ENCODE assay signal across 22 mouse cellular contexts in the genomic region with DNA sequence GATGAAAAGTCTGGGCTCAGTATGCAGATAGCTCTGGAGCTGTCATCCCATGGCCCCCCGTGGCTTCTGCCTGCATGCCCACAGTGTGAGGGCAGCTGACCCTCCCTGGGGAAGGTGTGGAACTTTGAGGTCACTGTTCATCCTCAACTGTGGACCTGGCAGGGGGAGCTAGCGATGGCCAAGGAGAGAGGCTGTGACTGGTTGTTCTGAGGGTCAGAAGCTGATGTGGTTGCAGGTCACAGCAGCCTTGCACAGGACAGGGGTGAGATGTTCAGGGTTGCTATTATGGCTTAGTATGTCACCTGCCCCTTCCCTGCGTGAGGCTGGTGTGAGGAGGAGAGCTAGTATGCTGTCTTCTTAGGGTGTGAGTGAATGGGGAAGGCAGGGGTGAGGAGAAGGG. TPM values are rescaled to one million over a fixed set of nuclear protein-coding genes. Genes with fewer than 3 reads are reported as not detected.
"Had no signal": no experiment of that assay in that cellular context is flagged by ENCODE, and none has a peak within 500 bp of the region (broad histone marks: within the 10 kb centered on the region; RNA-seq: fewer than 3 reads in every experiment).

No protein-coding gene starts in this region.

- H3K27me3 ChIP-seq: lung, embryonic 15.5 days; midbrain, embryonic 13.5 days; midbrain, embryonic 15.5 days; neural tube, embryonic 15.5 days had no signal

- H3K4me3 ChIP-seq: lung, embryonic 15.5 days; megakaryocyte, embryonic 14.5 days; midbrain, embryonic 13.5 days; midbrain, embryonic 15.5 days; neural tube, embryonic 13.5 days; neural tube, embryonic 15.5 days had no signal

- DNase-seq: lung, adult 2 months; lung, postnatal 14 days; lung, postnatal 36 days; retina, postnatal 1 day; right cerebral cortex, adult 18-20 months; right cerebral cortex, postnatal 25 days; right cerebral cortex, postnatal 4 days; spleen, adult 18-20 months; thymus, adult 18-20 months; thymus, postnatal 14 days; thymus, postnatal 36 days had no signal

- ATAC-seq: lung, postnatal 0 days; midbrain, embryonic 13.5 days; midbrain, embryonic 15.5 days had no signal

- H3K4me1 ChIP-seq: lung, embryonic 15.5 days; midbrain, embryonic 13.5 days; midbrain, embryonic 15.5 days; neural tube, embryonic 13.5 days; neural tube, embryonic 15.5 days had no signal

- H3K36me3 ChIP-seq: lung, embryonic 15.5 days; midbrain, embryonic 13.5 days; midbrain, embryonic 15.5 days; neural tube, embryonic 13.5 days; neural tube, embryonic 15.5 days had no signal

- H3K9me3 ChIP-seq: lung, embryonic 15.5 days; megakaryocyte, embryonic 14.5 days; midbrain, embryonic 15.5 days had no signal

- H3K27ac ChIP-seq: lung, embryonic 15.5 days; macrophage; midbrain, embryonic 13.5 days; midbrain, embryonic 15.5 days; neural tube, embryonic 13.5 days; neural tube, embryonic 15.5 days had no signal

- H3K4me2 ChIP-seq: lung, embryonic 15.5 days; midbrain, embryonic 11.5 days; midbrain, embryonic 13.5 days; midbrain, embryonic 15.5 days; neural tube, embryonic 13.5 days; neural tube, embryonic 15.5 days had no signal

- H3K9ac ChIP-seq: lung, embryonic 15.5 days; midbrain, embryonic 13.5 days; midbrain, embryonic 15.5 days; neural tube, embryonic 13.5 days; neural tube, embryonic 15.5 days had no signal

RNA-seq across cellular contexts. Expression of gene Ppara, which starts 13.7 kb away (rescaled TPM):
- total RNA-seq: megakaryocyte progenitor cell, adult 5-6 weeks; monocyte, adult 5-6 weeks had no signal
- polyA plus RNA-seq: macrophage had no signal
